Mouse (Mus musculus) forebrain, postnatal 0 days (tissue): ENCODE measurements around the gene Siah1b. TPM values are rescaled to one million over a fixed set of nuclear protein-coding genes. Genes with fewer than 3 reads are reported as not detected.

ENCODE experiments used
- ATAC-seq: fragments of 200-750 bp; cut with Nextera tagmentation; 2 replicates; pipeline ENCODE4 v1.8.0; 2017; ENCODE audit warnings: mild to moderate bottlenecking, moderate library complexity
- DNase-seq: peaks from one replicate; pipeline ENCODE4 v3.0.0-alpha.2; 2015
- H3K27ac ChIP-seq: fragments of 300-500 bp; sonication (generic); 2 replicates; pipeline ENCODE4 v1.5.1; 2014; ENCODE audit warnings: low read depth, mild to moderate bottlenecking, antibody characterized with exemption, low read length, moderate library complexity, mixed read lengths
- H3K27me3 ChIP-seq: fragments of 300-500 bp; sonication (generic); 2 replicates; pipeline ENCODE4 v1.6.1; 2014; ENCODE audit warnings: mild to moderate bottlenecking, low read length, mixed read lengths; ENCODE audit not compliant: insufficient read depth
- H3K36me3 ChIP-seq: fragments of 300-500 bp; sonication (generic); 2 replicates; pipeline ENCODE4 v1.6.1; 2014; ENCODE audit warnings: mild to moderate bottlenecking, moderate library complexity; ENCODE audit not compliant: insufficient read depth
- H3K4me1 ChIP-seq: fragments of 300-500 bp; sonication (generic); 2 replicates; pipeline ENCODE4 v1.6.1; 2014; ENCODE audit warnings: antibody characterized with exemption; ENCODE audit not compliant: insufficient read depth
- H3K4me2 ChIP-seq: fragments of 300-500 bp; sonication (generic); 2 replicates; pipeline ENCODE4 v1.6.1; 2014; ENCODE audit warnings: low read depth, mild to moderate bottlenecking, moderate library complexity
- H3K4me3 ChIP-seq: fragments of 300-500 bp; sonication (generic); 2 replicates; pipeline ENCODE4 v1.5.1; 2014; ENCODE audit warnings: low read depth, low read length, mixed read lengths
- H3K9ac ChIP-seq: fragments of 300-500 bp; sonication (generic); 2 replicates; pipeline ENCODE4 v1.6.1; 2014; ENCODE audit warnings: mild to moderate bottlenecking
- H3K9me3 ChIP-seq: fragments of 300-500 bp; sonication (generic); 2 replicates; pipeline ENCODE4 v1.6.1; 2016; ENCODE audit warnings: low read length
- CTCF ChIP-seq: sonication (generic); IDR thresholded peaks from 2 replicates; pipeline ENCODE4 v1.5.1; 2016; ENCODE audit warnings: antibody characterized with exemption, control low read depth, low read depth
- WGBS: fragments of 180-500 bp; shearing (Covaris S2); extraction: QIAGEN DNeasy Blood & Tissue Kit; methylation state at CpG from one replicate; pipeline ENCODE4 v1.1.7; 2014; 5-methylcytosine and 5-hydroxymethylcytosine counted together
- polyA plus RNA-seq: library from polyadenylated mRNA; unstranded; fragments of >200 nt; fragmentation: Nextera tagmentation; extraction: Ambion mirVana; gene quantifications from 2 replicates; pipeline ENCODE4 v1.2.1, GENCODE M21; 2015
- total RNA-seq: library from RNA; depleted of rRNA; stranded (reverse); fragments of >200 nt; gene quantifications from 2 replicates; pipeline ENCODE4 v1.2.3, GENCODE M21; 2014

Gene Siah1b
- total and polyA plus RNA-seq, 2 experiments from 2014 or later = 15.4 to 17.7 TPM

- DNase-seq = no peak
- Histone ChIP-seq H3K27ac (no peak overlapping the region), H3K4me1 (no peaks in the 10 kb centered on the region), H3K4me2 (no peak overlapping the region), H3K4me3 (no peak overlapping the region), H3K27me3 (no peaks in the 10 kb centered on the region), H3K9me3 (no peaks in the 10 kb centered on the region), H3K36me3 (no peaks in the 10 kb centered on the region), H3K9ac (no peak overlapping the region)
- TF ChIP-seq CTCF = no peak
- WGBS = 75% methylated on average over 2 of the region's 2 CpGs
- ATAC-seq = no peak
These were observed 19.5 kb upstream of the Siah1b start for GRCm38 (mm10) chrX:164095838-164096237.

GRCm38 (mm10) chrX:164093435-164093834, 17.1 kb upstream of the Siah1b start:
- Histone ChIP-seq H3K9me3 (no peaks in the 10 kb centered on the region), H3K4me1 (no peaks in the 10 kb centered on the region), H3K4me3 (no peak overlapping the region), H3K27me3 (no peaks in the 10 kb centered on the region), H3K9ac (no peak overlapping the region), H3K36me3 (no peaks in the 10 kb centered on the region), H3K27ac (no peak overlapping the region), H3K4me2 (no peak overlapping the region)
- TF ChIP-seq CTCF = no peak
- DNase-seq (no peak), ATAC-seq (no peak)
- 85% methylated on average over 5 of the region's 5 CpGs for WGBS

- Histone ChIP-seq H3K9me3 (no peaks in the 10 kb centered on the region), H3K36me3 (no peaks in the 10 kb centered on the region), H3K9ac (no peak overlapping the region), H3K27me3 (no peaks in the 10 kb centered on the region), H3K27ac (no peak overlapping the region), H3K4me3 (no peak overlapping the region), H3K4me2 (no peak overlapping the region), H3K4me1 (no peaks in the 10 kb centered on the region)
- ATAC-seq (no peak), DNase-seq (no peak)
- 60% methylated on average over 7 of the region's 7 CpGs for WGBS
- TF ChIP-seq CTCF = no peak
These were observed 16.2 kb upstream of the Siah1b start for GRCm38 (mm10) chrX:164092300-164093169.

- no peak overlapping the region for H3K4me2 ChIP-seq
- no peak overlapping the region for H3K9ac ChIP-seq
- WGBS = 62% methylated on average over 11 of the region's 11 CpGs
- DNase-seq = no peak
- no peak for ATAC-seq
- no peaks in the 10 kb centered on the region for H3K9me3 ChIP-seq
- no peak overlapping the region for H3K4me3 ChIP-seq
- H3K36me3 ChIP-seq = no peaks in the 10 kb centered on the region
- H3K27ac ChIP-seq = no peak overlapping the region
- no peaks in the 10 kb centered on the region for H3K27me3 ChIP-seq
- no peaks in the 10 kb centered on the region for H3K4me1 ChIP-seq
- TF ChIP-seq CTCF = no peak
These were observed 13.6 kb upstream of the Siah1b start for GRCm38 (mm10) chrX:164089916-164090315.

GRCm38 (mm10) chrX:164088582-164088981, 12.3 kb upstream of the Siah1b start, which contains the start of gene Cltrn:
Gene Cltrn (plus strand): TSS chrX:164088830.
- DNase-seq (no peak), ATAC-seq (no peak)
- H3K36me3 ChIP-seq = no peaks in the 10 kb centered on the region
- no peak for TF ChIP-seq CTCF
- no peak within 1 kb of the TSS for H3K9ac ChIP-seq
- H3K9me3 ChIP-seq = no peaks in the 10 kb centered on the region
- no peak within 1 kb of the TSS for H3K4me2 ChIP-seq
- WGBS = 85% methylated on average over 4 of the region's 4 CpGs
- no peaks in the 10 kb centered on the region for H3K4me1 ChIP-seq
- H3K4me3 ChIP-seq = no peak within 1 kb of the TSS
- H3K27ac ChIP-seq = no peak within 1 kb of the TSS
- H3K27me3 ChIP-seq = no peaks in the 10 kb centered on the region

GRCm38 (mm10) chrX:164082030-164082429, 5.7 kb upstream of the Siah1b start:
- H3K36me3 ChIP-seq = no peaks in the 10 kb centered on the region
- H3K9ac ChIP-seq = no peak overlapping the region
- no peaks in the 10 kb centered on the region for H3K9me3 ChIP-seq
- no peak for ATAC-seq
- H3K4me1 ChIP-seq = no peaks in the 10 kb centered on the region
- H3K4me3 ChIP-seq = no peak overlapping the region
- H3K27ac ChIP-seq = no peak overlapping the region
- no peak overlapping the region for H3K4me2 ChIP-seq
- DNase-seq = no peak
- WGBS = 92% methylated on average over 9 of the region's 9 CpGs
- no peaks in the 10 kb centered on the region for H3K27me3 ChIP-seq
- TF ChIP-seq CTCF = no peak

GRCm38 (mm10) chrX:164068968-164069367, 7.3 kb downstream of the Siah1b start:
- no peak overlapping the region for H3K27ac ChIP-seq
- H3K36me3 ChIP-seq = no peaks in the 10 kb centered on the region
- DNase-seq (no peak), ATAC-seq (no peak)
- no peak for TF ChIP-seq CTCF
- no peaks in the 10 kb centered on the region for H3K27me3 ChIP-seq
- H3K4me2 ChIP-seq = no peak overlapping the region
- no peak overlapping the region for H3K9ac ChIP-seq
- no peaks in the 10 kb centered on the region for H3K4me1 ChIP-seq
- WGBS = 81% methylated on average over 4 of the region's 4 CpGs
- no peaks in the 10 kb centered on the region for H3K9me3 ChIP-seq
- no peak overlapping the region for H3K4me3 ChIP-seq
